Mouse (Mus musculus) thymus, adult 2 months (tissue): ENCODE results near the gene Doc2g.

ENCODE experiments used
- CTCF ChIP-seq: fragments of 200-500 bp; IDR thresholded peaks from 2 replicates; pipeline ENCODE4 v1.5.1; 2012; ENCODE audit warnings: mild to moderate bottlenecking, control low read depth, low read length, moderate library complexity, borderline replicate concordance; ENCODE audit not compliant: control insufficient read depth, poor library complexity, insufficient read depth; ENCODE audit errors: extremely low read depth
- POLR2A ChIP-seq: fragments of 200-500 bp; IDR thresholded peaks from 2 replicates; pipeline ENCODE4 v1.6.1; 2012; ENCODE audit warnings: mild to moderate bottlenecking, low read length, control low read depth, moderate library complexity; ENCODE audit not compliant: control insufficient read depth, poor library complexity, insufficient read depth; ENCODE audit errors: extremely low read depth

GRCm38 (mm10) chr19:4011086-4011485, 8.0 kb downstream of the Doc2g start:
- TF ChIP-seq CTCF (no peak), POLR2A (no peak)
